Mouse (Mus musculus): ENCODE measurements around the gene Hltf.
A peak's percentile ranks its signal among the peaks of the same experiment; 100 is the strongest.
"Not testable (repeated sequence)": the region's sequence is repeated elsewhere in the genome, so short reads cannot be mapped to it uniquely, and the experiment has no call there.

Gene Hltf

GRCm38 (mm10) chr3:20057306-20058196 is at the start of gene Hltf:
Hltf (plus strand) TSS chr3:20057811.
- peak; percentile 89 for DNase-seq (ENCODE audit: low spot score)

- no peak for DNase-seq (ENCODE audit: low spot score)
Measured at GRCm38 (mm10) chr3:20010464-20010863, 47.1 kb upstream of the Hltf start.

- DNase-seq (ENCODE audit: low spot score): not testable (repeated sequence)
Measured at GRCm38 (mm10) chr3:20010905-20011304, 46.7 kb upstream of the Hltf start.

GRCm38 (mm10) chr3:20014454-20014853 is 43.2 kb upstream of the Hltf start:
- no peak for DNase-seq (ENCODE audit: low spot score)

GRCm38 (mm10) chr3:20018076-20018475 is 39.5 kb upstream of the Hltf start:
- no peak for DNase-seq (ENCODE audit: low spot score)

GRCm38 (mm10) chr3:20023832-20024231 is 33.8 kb upstream of the Hltf start:
- DNase-seq (ENCODE audit: low spot score): no peak

DNA sequence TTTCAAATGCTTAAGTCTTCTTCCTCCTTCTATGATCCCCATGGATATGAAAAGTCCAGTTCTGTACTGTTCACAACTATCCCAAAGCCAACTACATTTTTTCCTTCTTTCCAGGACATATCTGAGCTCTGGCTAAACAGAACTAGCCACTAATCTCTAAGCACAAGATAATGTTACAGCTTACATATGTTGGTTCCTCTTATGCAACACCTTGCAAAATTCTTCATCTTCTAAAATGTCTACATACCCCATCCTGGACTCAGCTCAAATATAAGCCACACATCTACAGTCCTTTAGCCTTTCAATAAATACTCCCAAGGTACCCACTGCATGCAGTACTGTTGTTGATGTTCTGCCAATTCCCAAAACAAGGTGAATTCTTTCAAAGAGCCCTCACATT is 31.1 kb upstream of the Hltf start:
- no peak for DNase-seq (ENCODE audit: low spot score)

DNA sequence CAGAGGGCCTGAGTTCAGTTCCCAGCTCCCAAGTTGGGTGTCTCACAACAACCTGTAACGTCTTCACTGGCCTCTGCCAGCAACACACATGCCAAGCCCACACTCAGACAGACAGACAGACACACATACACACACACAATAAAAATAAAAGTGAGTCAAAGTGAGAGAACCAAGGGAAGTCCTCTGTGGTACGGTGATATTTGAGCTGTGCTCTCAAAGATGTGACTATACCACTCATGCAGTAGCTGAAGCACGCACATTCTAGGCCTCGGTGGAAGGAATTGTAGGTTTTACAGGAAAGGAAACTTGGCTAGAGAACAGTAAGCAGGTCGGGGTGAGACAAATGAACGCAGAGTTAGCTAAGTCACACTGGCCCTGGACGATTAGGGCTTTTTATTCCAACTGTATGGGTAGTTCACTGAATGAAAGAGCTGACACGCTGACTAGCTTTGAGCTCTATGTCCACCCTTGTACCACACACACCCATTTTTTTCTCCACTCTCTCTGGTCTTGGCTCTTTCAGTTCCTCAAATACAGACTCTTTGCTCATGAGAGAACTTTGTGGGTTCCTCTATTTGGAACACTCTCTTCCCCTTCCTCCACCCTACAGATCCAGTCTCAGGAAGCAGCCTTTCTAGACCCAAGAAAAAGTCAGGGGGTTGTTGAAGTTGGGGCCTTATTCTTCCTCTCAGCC is 30.5 kb upstream of the Hltf start:
- no peak for DNase-seq (ENCODE audit: low spot score)

GRCm38 (mm10) chr3:20027788-20028187 is 29.8 kb upstream of the Hltf start:
- no peak for DNase-seq (ENCODE audit: low spot score)

- DNase-seq (ENCODE audit: low spot score): no peak
Measured at GRCm38 (mm10) chr3:20028640-20029039, 29.0 kb upstream of the Hltf start.

GRCm38 (mm10) chr3:20030807-20031206 is 26.8 kb upstream of the Hltf start:
- no peak for DNase-seq (ENCODE audit: low spot score)

- no peak for DNase-seq (ENCODE audit: low spot score)
Measured at GRCm38 (mm10) chr3:20033761-20034718, 23.6 kb upstream of the Hltf start.

GRCm38 (mm10) chr3:20034719-20035404 is 22.7 kb upstream of the Hltf start, which contains the start of gene Hps3:
Hps3 (minus strand) TSS chr3:20035315.
- DNase-seq (ENCODE audit: low spot score): peak; percentile 75

GRCm38 (mm10) chr3:20036069-20036468 is 21.5 kb upstream of the Hltf start:
- DNase-seq (ENCODE audit: low spot score): no peak

DNA sequence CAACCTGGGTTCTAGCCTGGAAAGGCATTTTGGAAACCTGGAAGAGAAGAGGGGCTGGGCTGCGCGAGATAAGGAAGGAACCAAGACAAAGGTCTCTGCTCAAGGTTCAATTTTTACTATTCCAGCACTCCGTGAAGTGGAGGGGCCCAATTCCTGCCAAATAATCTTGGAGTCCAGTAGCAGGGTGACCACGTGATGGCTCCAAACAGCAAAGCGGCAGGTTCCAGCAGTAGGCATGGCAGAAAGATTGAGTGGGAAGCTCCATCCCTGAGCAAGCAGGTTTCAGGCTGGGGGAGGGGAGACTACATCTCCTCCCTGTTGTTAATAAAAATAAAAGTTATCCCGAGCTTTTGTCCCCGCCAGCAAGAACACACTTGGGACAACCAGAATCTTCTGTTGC is 16.1 kb upstream of the Hltf start:
- DNase-seq (ENCODE audit: low spot score): not testable (repeated sequence)

DNA sequence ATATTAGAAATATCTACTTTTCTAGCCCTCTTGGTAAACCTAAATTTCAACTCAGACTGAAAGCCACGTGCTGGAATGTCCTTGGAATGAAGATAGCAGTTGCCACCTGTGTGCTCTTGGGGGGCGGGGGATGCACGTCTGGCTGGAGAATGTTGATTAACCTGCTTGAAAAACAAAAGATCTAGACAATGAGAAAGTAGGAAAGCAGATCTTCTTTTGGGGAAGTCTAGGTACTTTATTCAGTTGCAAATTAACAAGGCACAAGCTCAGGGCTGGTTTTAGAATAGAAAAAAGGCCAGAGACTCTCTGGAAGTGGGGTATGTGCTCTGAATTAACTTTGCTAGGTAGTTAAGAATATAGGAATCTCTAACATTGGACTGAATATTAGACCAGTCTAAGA is 12.9 kb upstream of the Hltf start:
- not testable (repeated sequence) for DNase-seq (ENCODE audit: low spot score)

- no peak for DNase-seq (ENCODE audit: low spot score)
Measured at GRCm38 (mm10) chr3:20058197-20058541, 558 bp downstream of the Hltf start.

- no peak for DNase-seq (ENCODE audit: low spot score)
Measured at GRCm38 (mm10) chr3:20076145-20077053, 18.8 kb downstream of the Hltf start.

DNA sequence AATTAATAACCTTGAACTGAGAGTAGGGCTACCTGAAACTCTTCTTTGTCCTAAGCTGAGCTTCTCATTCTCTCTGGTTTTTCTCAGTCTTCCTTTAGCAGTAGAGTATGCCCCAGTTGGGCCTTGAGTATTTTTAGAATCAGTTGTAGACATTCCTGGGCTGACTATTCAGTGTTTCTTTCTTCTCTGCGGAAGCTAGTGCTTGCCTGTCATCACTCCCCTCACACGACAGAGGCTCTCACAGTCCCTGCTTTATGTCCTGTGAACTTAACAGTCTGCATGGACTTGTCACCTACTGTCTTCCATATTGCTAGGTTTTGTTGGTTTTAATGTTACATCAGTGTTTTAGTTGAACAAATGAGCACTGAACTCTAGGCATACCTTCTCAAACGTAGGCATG is 24.6 kb downstream of the Hltf start:
- no peak for DNase-seq (ENCODE audit: low spot score)

DNA sequence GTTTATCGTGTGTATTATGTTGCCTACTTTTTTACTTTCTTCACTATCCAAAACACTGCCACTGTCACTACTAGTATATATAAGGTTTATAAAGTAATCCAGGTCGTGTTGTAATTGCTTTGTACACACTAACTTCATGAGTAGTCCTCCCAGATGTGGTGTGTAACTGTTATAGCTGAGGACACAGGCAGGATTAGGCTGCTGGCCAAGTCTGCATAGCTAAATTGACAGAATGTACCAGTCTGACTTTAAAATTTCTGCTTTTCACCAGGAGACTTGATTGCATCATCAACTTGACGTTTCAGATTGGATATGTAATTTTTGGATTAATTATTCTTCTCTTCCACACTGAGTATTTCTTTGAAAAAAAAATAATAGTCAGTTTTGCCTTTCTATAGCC is 46.2 kb downstream of the Hltf start:
- DNase-seq (ENCODE audit: low spot score): no peak
